In genomic region chr3:95695796-95696195, GRCm38 (mm10) we compare ENCODE assay signal across 12 mouse cellular contexts. TPM values are rescaled to one million over a fixed set of nuclear protein-coding genes. Genes with fewer than 3 reads are reported as not detected.
DNase-seq lines count a peak whose midpoint lies in the region; ATAC-seq and TF ChIP-seq lines count a peak whose summit lies in the region.
"Had no signal": no experiment of that assay in that cellular context is flagged by ENCODE, and none has a peak within 500 bp of the region (broad histone marks: within the 10 kb centered on the region; RNA-seq: fewer than 3 reads in every experiment).

No protein-coding gene starts in this region.

- no peaks in the 10 kb centered on the region for H3K79me2 ChIP-seq in myocyte (ENCODE audit: control insufficient read depth, insufficient read depth)

- ATAC-seq in heart, embryonic 14.5 days (ENCODE audit: insufficient number of reproducible peaks, insufficient read depth, low FRiP score, low read depth), result no peak
- 0 out of 2 replicates have a peak, but pooled peaks have one; percentile 33 for ATAC-seq in neural tube, embryonic 12.5 days (ENCODE audit: low FRiP score, low read depth)
- ATAC-seq in neural tube, embryonic 15.5 days (ENCODE audit: low FRiP score), result no peak
- no peak for ATAC-seq in embryonic facial prominence, embryonic 13.5 days (ENCODE audit: insufficient number of reproducible peaks, insufficient read depth, low FRiP score, low TSS enrichment, low read depth)

- intact Hi-C loops in heart, postnatal 36 days (cut with DNase I), result no loop called here

- DNase-seq in heart, postnatal 36 days, result no peak
- DNase-seq in thymus, postnatal 36 days, result no peak
- DNase-seq: cerebellum, postnatal 36 days had no signal

- no peak overlapping the region for H3K4me3 ChIP-seq in heart, embryonic 14.5 days (ENCODE audit: control insufficient read depth in 1 of 2, insufficient read depth in 1 of 2, low read depth in 1 of 2, low read length in 2 of 2)
- no peak overlapping the region for H3K4me3 ChIP-seq in neural tube, embryonic 12.5 days
- H3K4me3 ChIP-seq in neural tube, embryonic 15.5 days (replicated peaks), result no peak overlapping the region
- H3K4me3 ChIP-seq in embryonic facial prominence, embryonic 13.5 days, result no peak overlapping the region
- H3K4me3 ChIP-seq in myocyte, result no peak overlapping the region
- H3K4me3 ChIP-seq: hindbrain, embryonic 13.5 days; megakaryocyte, embryonic 14.5 days had no signal

- H3K27me3 ChIP-seq in heart, embryonic 14.5 days (ENCODE audit: control insufficient read depth, insufficient read depth, low read length), result no peaks in the 10 kb centered on the region
- H3K27me3 ChIP-seq in neural tube, embryonic 12.5 days (replicated peaks), result no peaks in the 10 kb centered on the region
- H3K27me3 ChIP-seq in neural tube, embryonic 15.5 days (replicated peaks), result no peaks in the 10 kb centered on the region
- no peaks in the 10 kb centered on the region for H3K27me3 ChIP-seq in embryonic facial prominence, embryonic 13.5 days
- no peaks in the 10 kb centered on the region for H3K27me3 ChIP-seq in myocyte (ENCODE audit: control insufficient read depth, insufficient read depth, insufficient read length)
- H3K27me3 ChIP-seq: CH12.LX; hindbrain, embryonic 13.5 days had no signal

- peak overlapping the region; percentile 68 to 88 for H3K27ac ChIP-seq in heart, embryonic 14.5 days (replicated peaks in 1 of 2; ENCODE audit: control insufficient read depth in 1 of 2, insufficient read depth in 1 of 2, low read depth in 2 of 2, low read length in 2 of 2)
- H3K27ac ChIP-seq in neural tube, embryonic 12.5 days, result no peak overlapping the region
- H3K27ac ChIP-seq in neural tube, embryonic 15.5 days (replicated peaks), result no peak overlapping the region
- H3K27ac ChIP-seq in embryonic facial prominence, embryonic 13.5 days, result 0 out of 2 replicates have a peak overlapping the region, but pooled peaks have one; percentile 51
- H3K27ac ChIP-seq: hindbrain, embryonic 13.5 days; liver, embryonic 14.5 days had no signal

- WGBS in heart, embryonic 14.5 days, result 38% methylated on average over 3 of the region's 3 CpGs
- 33% methylated on average over 3 of the region's 3 CpGs for WGBS in neural tube, embryonic 12.5 days
- WGBS in neural tube, embryonic 15.5 days, result 32% methylated on average over 3 of the region's 3 CpGs
- WGBS in embryonic facial prominence, embryonic 13.5 days, result 18% methylated on average over 3 of the region's 3 CpGs

- no peak overlapping the region for H3ac ChIP-seq in myocyte (ENCODE audit: control insufficient read depth, insufficient read length)

- H3K9ac ChIP-seq in heart, embryonic 14.5 days (ENCODE audit: low read length), result peak overlapping the region; percentile 47
- no peak overlapping the region for H3K9ac ChIP-seq in neural tube, embryonic 12.5 days
- no peak overlapping the region for H3K9ac ChIP-seq in neural tube, embryonic 15.5 days (replicated peaks)
- H3K9ac ChIP-seq in embryonic facial prominence, embryonic 13.5 days, result no peak overlapping the region
- H3K9ac ChIP-seq: hindbrain, embryonic 13.5 days; liver, embryonic 14.5 days had no signal

- no peaks in the 10 kb centered on the region for H3K9me3 ChIP-seq in heart, embryonic 14.5 days (ENCODE audit: control insufficient read depth, low read length)
- H3K9me3 ChIP-seq in neural tube, embryonic 12.5 days, result no peaks in the 10 kb centered on the region
- no peaks in the 10 kb centered on the region for H3K9me3 ChIP-seq in neural tube, embryonic 15.5 days (replicated peaks)
- no peaks in the 10 kb centered on the region; the same call in 1 of the 2 replicates for H3K9me3 ChIP-seq in embryonic facial prominence, embryonic 13.5 days
- H3K9me3 ChIP-seq: hindbrain, embryonic 13.5 days; megakaryocyte, embryonic 14.5 days had no signal

- no peak for TF ChIP-seq POLR2A in myocyte (IDR thresholded peaks at IDR 0.05; ENCODE audit: insufficient read length, low read depth)

- H3K4me2 ChIP-seq in heart, embryonic 14.5 days (ENCODE audit: low read length), result peak overlapping the region; percentile 32
- H3K4me2 ChIP-seq in neural tube, embryonic 12.5 days (replicated peaks), result no peak overlapping the region
- H3K4me2 ChIP-seq in neural tube, embryonic 15.5 days, result no peak overlapping the region
- no peak overlapping the region for H3K4me2 ChIP-seq in embryonic facial prominence, embryonic 13.5 days
- H3K4me2 ChIP-seq in myocyte (ENCODE audit: low read depth), result peak overlapping the region; percentile 70
- H3K4me2 ChIP-seq: hindbrain, embryonic 13.5 days had no signal

- no peaks in the 10 kb centered on the region for H3K36me3 ChIP-seq in heart, embryonic 14.5 days (ENCODE audit: control insufficient read depth, insufficient read depth, low read length)
- peaks cover 5% of the 10 kb centered on the region; the same call in 1 of the 2 replicates for H3K36me3 ChIP-seq in neural tube, embryonic 12.5 days
- no peaks in the 10 kb centered on the region for H3K36me3 ChIP-seq in neural tube, embryonic 15.5 days
- 0 out of 2 replicates have a peak, but pooled peaks cover 5% of the 10 kb centered on the region for H3K36me3 ChIP-seq in embryonic facial prominence, embryonic 13.5 days
- no peaks in the 10 kb centered on the region for H3K36me3 ChIP-seq in myocyte (ENCODE audit: control insufficient read depth, insufficient read depth)
- H3K36me3 ChIP-seq: hindbrain, embryonic 13.5 days had no signal

- peaks cover 38 to 58% of the 10 kb centered on the region in 2 experiments for H3K4me1 ChIP-seq in heart, embryonic 14.5 days (ENCODE audit: control insufficient read depth in 2 of 2, insufficient read depth in 2 of 2, low read length in 2 of 2)
- peaks cover 20% of the 10 kb centered on the region for H3K4me1 ChIP-seq in neural tube, embryonic 12.5 days
- H3K4me1 ChIP-seq in neural tube, embryonic 15.5 days, result 0 out of 2 replicates have a peak, but pooled peaks cover 19% of the 10 kb centered on the region
- peaks cover 20% of the 10 kb centered on the region for H3K4me1 ChIP-seq in embryonic facial prominence, embryonic 13.5 days

TF ChIP-seq in myocyte, 11 proteins besides CTCF, POLR2A, EP300 and RAD21:
- TF ChIP-seq MYOD1 (IDR thresholded peaks at IDR 0.05; ENCODE audit: control insufficient read depth in 1 of 3, insufficient read length in 2 of 3, low read depth in 2 of 3) (no peak), MAX (IDR thresholded peaks at IDR 0.05; ENCODE audit: low read depth) (no peak), MYOG (IDR thresholded peaks at IDR 0.05; ENCODE audit: control insufficient read depth in 1 of 3, insufficient read depth in 1 of 3, insufficient read length in 2 of 3, low read depth in 2 of 3) (no peak), SRF (IDR thresholded peaks at IDR 0.05; ENCODE audit: control insufficient read depth, insufficient read length, low read depth) (no peak)

RNA-seq across cellular contexts. Expression of gene Adamtsl4, which starts 8.1 kb away (rescaled TPM):
- polyA plus RNA-seq in heart, embryonic 14.5 days (2014; fragmentation: Nextera tagmentation; extraction: Ambion mirVana), result 6.3 and 7.0 TPM in 2 replicates
- 10 to 100 TPM; 62.2 to 67.6 TPM for total RNA-seq in heart, postnatal 36 days (2021)
- polyA plus RNA-seq in neural tube, embryonic 12.5 days (2016; fragmentation: Nextera tagmentation; extraction: Ambion mirVana), result 0.96 and 1.3 TPM in 2 replicates
- polyA plus RNA-seq in neural tube, embryonic 15.5 days (2015; fragmentation: Nextera tagmentation; extraction: Ambion mirVana), result 1.3 and 1.6 TPM in 2 replicates
- 1.7 and 1.9 TPM in 2 replicates for polyA plus RNA-seq in embryonic facial prominence, embryonic 13.5 days (2015; fragmentation: Nextera tagmentation; extraction: Ambion mirVana)
- polyA plus RNA-seq in myocyte (2012; fragmentation: generic; extraction: Trizol), result 4.6 TPM

RNA-seq across cellular contexts. Expression of gene Mcl1, which starts 37.2 kb away (rescaled TPM):
- polyA plus RNA-seq in heart, embryonic 14.5 days (2014; fragmentation: Nextera tagmentation; extraction: Ambion mirVana), result 54.3 and 57.2 TPM in 2 replicates
- total RNA-seq in heart, postnatal 36 days (2021), result 100 to 1,000 TPM; 151 to 156 TPM
- 87.0 and 91.1 TPM in 2 replicates for polyA plus RNA-seq in neural tube, embryonic 12.5 days (2016; fragmentation: Nextera tagmentation; extraction: Ambion mirVana)
- polyA plus RNA-seq in neural tube, embryonic 15.5 days (2015; fragmentation: Nextera tagmentation; extraction: Ambion mirVana), result 41.4 and 42.0 TPM in 2 replicates
- polyA plus RNA-seq in embryonic facial prominence, embryonic 13.5 days (2015; fragmentation: Nextera tagmentation; extraction: Ambion mirVana), result 45.4 and 47.7 TPM in 2 replicates
- 51.6 TPM for polyA plus RNA-seq in myocyte (2012; fragmentation: generic; extraction: Trizol)

RNA-seq across cellular contexts. Expression of gene Ecm1, which starts 43.6 kb away (rescaled TPM):
- 62.7 and 66.1 TPM in 2 replicates for polyA plus RNA-seq in heart, embryonic 14.5 days (2014; fragmentation: Nextera tagmentation; extraction: Ambion mirVana)
- total RNA-seq in heart, postnatal 36 days (2021), result 10 to 100 TPM; 59.4 to 60.0 TPM
- polyA plus RNA-seq in neural tube, embryonic 12.5 days (2016; fragmentation: Nextera tagmentation; extraction: Ambion mirVana), result 18.8 and 19.8 TPM in 2 replicates
- polyA plus RNA-seq in neural tube, embryonic 15.5 days (2015; fragmentation: Nextera tagmentation; extraction: Ambion mirVana), result 11.6 and 11.8 TPM in 2 replicates
- 5.9 and 6.6 TPM in 2 replicates for polyA plus RNA-seq in embryonic facial prominence, embryonic 13.5 days (2015; fragmentation: Nextera tagmentation; extraction: Ambion mirVana)
- polyA plus RNA-seq in myocyte (2012; fragmentation: generic; extraction: Trizol), result 219 TPM

Comparison
In these comparisons a context has a peak if more than half of its experiments do, and no peak if none do; other contexts are left out.
1. H3K27ac ChIP-seq: peak in heart, embryonic 14.5 days (2 of 2) and embryonic facial prominence, embryonic 13.5 days (single experiment); none in neural tube, embryonic 12.5 days (single experiment) and neural tube, embryonic 15.5 days (single experiment).
2. H3K4me2 ChIP-seq: peak in heart, embryonic 14.5 days (single experiment) and myocyte (single experiment); none in neural tube, embryonic 12.5 days (single experiment), neural tube, embryonic 15.5 days (single experiment) and embryonic facial prominence, embryonic 13.5 days (single experiment).